Mouse (Mus musculus): ENCODE measurements at regions not wholly inside any gene's neighbourhood (a gene's known extent, or its start where the extent isn't known, plus 50 kb on each side); places are given as distances from the start of the nearest gene placed in this dataset.

- no peak for TF ChIP-seq CTCF (IDR thresholded peaks at IDR 0.05; ENCODE audit: low read depth, low read length)
- TF ChIP-seq POLR2A (IDR thresholded peaks at IDR 0.05; ENCODE audit: borderline replicate concordance, low read depth, low read length) = no peak
Observed at GRCm38 (mm10) chr13:110490166-110490565, 95.3 kb downstream of the Plk2 start.
